Mouse (Mus musculus) urinary bladder, postnatal 4 days (tissue): ENCODE data around the gene Slc4a2.

Source experiments
- DNase-seq, 2 experiments: peaks; one replicate each; pipeline ENCODE4 v3.0.0; 2021 to 2022; ENCODE audit warnings: low spot score in 2 of 2

Gene Slc4a2

GRCm38 (mm10) chr5:24423129-24424003 lies at the start of gene Slc4a2, which contains the start of gene Cdk5:
Slc4a2 (plus strand) TSS chr5:24423837.
Cdk5 (minus strand) TSS chr5:24423530.
- peak; percentile 97 to 98 for DNase-seq

GRCm38 (mm10) chr5:24374216-24374615 lies 49.4 kb upstream of the Slc4a2 start:
- DNase-seq, result no peak

- no peak for DNase-seq
These were observed 48.8 kb upstream of the Slc4a2 start for GRCm38 (mm10) chr5:24374666-24375328.

- DNase-seq, result no peak
These were observed 44.9 kb upstream of the Slc4a2 start for GRCm38 (mm10) chr5:24378700-24379099.

- no peak for DNase-seq
These were observed 44.1 kb upstream of the Slc4a2 start for GRCm38 (mm10) chr5:24379501-24379900.

- no peak for DNase-seq
These were observed 43.1 kb upstream of the Slc4a2 start for GRCm38 (mm10) chr5:24380499-24380898.

- DNase-seq, result no peak
These were observed 42.2 kb upstream of the Slc4a2 start for GRCm38 (mm10) chr5:24381486-24381885.

- DNase-seq, result no peak
These were observed 41.6 kb upstream of the Slc4a2 start for GRCm38 (mm10) chr5:24381988-24382387.

GRCm38 (mm10) chr5:24383026-24383859 lies 40.4 kb upstream of the Slc4a2 start:
- peak; percentile 82 to 90 for DNase-seq

GRCm38 (mm10) chr5:24384407-24384806 lies 39.2 kb upstream of the Slc4a2 start:
- DNase-seq, result no peak

GRCm38 (mm10) chr5:24385374-24385773 lies 38.3 kb upstream of the Slc4a2 start:
- no peak for DNase-seq

- DNase-seq, result no peak
These were observed 37.6 kb upstream of the Slc4a2 start for GRCm38 (mm10) chr5:24385887-24386550.

- peak in 1 of 2 experiments; percentile 36 for DNase-seq
These were observed 36.1 kb upstream of the Slc4a2 start for GRCm38 (mm10) chr5:24387264-24388241.

GRCm38 (mm10) chr5:24388246-24388915 lies 35.3 kb upstream of the Slc4a2 start:
- DNase-seq, result no peak

- no peak for DNase-seq
These were observed 34.5 kb upstream of the Slc4a2 start for GRCm38 (mm10) chr5:24389011-24389657.

GRCm38 (mm10) chr5:24389658-24390020 lies 34.0 kb upstream of the Slc4a2 start:
- no peak for DNase-seq

- no peak for DNase-seq
These were observed 31.8 kb upstream of the Slc4a2 start, which contains the start of gene Atg9b for GRCm38 (mm10) chr5:24391864-24392263. Atg9b (minus strand) TSS chr5:24392143.

GRCm38 (mm10) chr5:24392724-24393123 lies 30.9 kb upstream of the Slc4a2 start:
- no peak for DNase-seq

- peak; percentile 72 to 86 for DNase-seq
These were observed 30.1 kb upstream of the Slc4a2 start, which contains the start of gene Abcb8 for GRCm38 (mm10) chr5:24393392-24393997. Abcb8 (plus strand) TSS chr5:24393663.
